Mouse (Mus musculus) spleen, postnatal 10 days (tissue): ENCODE data around the gene Hyal1.
A peak's percentile ranks its signal among the peaks of the same experiment; 100 is the strongest.
"Not testable (repeated sequence)": the region's sequence is repeated elsewhere in the genome, so short reads cannot be mapped to it uniquely, and the experiment has no call there.

Experiments used
- DNase-seq, 2 experiments: peaks; one replicate each; pipeline ENCODE4 v3.0.0; 2021 to 2022; ENCODE audit warnings: low spot score in 2 of 2

Gene Hyal1

GRCm38 (mm10) chr9:107571534-107572326 lies 5.0 kb upstream of the Hyal1 start:
- no peak for DNase-seq

DNA sequence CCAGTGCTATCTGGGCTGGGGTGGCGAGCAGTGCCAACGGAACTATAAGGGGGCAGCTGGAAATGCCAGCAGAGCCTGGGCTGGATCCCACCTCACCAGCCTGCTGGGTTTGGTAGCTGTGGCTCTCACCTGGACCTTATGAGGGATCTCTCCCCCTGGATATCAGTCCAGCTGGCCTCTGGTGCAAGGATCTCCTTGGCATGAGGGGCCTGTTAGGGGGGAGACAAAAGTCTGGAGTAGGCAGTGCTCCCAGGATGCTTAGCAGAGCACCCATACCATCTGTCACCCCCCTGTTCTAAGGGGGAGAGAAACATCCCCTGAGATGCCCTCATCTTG lies 4.4 kb upstream of the Hyal1 start:
- no peak for DNase-seq

DNA sequence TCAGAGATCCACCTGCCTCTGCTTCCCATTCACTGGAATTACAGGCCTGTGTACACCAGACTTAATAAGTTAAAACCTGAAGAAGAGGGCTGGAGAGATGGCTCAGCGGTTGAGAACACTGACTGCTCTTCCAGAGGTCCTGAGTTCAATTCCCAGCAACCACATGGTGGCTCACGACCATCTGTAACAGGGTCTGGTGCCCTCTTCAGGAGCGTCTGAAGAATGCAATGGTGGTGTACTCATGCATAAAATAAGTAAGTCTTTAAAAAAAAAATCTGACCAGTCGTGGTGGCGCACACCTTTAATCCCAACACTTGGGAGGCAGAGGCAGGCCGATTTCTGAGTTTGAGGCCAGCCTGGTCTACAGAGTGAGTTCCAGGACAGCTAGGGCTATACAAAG lies 3.0 kb upstream of the Hyal1 start:
- not testable (repeated sequence) for DNase-seq

DNA sequence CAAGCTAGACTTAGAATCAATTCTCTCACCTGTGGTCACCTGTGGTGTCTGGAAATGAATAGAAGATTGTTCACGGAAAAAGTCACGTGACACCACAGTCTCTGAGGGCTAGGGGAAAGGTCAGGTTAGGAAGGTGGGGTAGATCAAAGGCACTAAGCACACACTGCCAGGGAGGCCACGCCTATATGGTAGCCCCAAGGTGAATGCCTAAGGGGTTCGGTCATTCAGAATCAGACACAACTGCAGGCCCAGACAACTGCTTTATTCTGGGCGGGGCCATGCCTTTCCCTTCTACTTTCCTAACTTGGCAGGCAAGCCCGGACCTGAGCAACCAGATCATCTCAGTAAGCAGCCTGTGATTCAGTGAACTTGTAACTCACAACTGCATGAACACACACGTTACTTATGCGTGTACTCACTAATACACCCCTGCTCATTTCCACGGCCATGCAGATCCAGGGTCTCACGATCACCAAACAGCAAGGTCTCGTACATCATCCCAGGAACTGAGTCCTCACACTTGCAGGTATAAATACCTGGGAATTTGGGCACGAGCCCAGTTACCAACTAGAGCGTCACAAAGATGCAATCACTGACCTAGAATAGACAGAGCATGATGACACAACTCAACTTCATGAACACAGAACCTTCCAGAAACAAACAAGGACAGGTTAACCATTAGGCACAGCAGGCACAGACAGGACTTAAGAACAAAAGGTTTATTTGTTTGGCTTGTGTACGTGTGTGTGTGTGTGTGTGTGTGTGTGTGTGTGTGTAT lies 959 bp upstream of the Hyal1 start:
- DNase-seq, result no peak

DNA sequence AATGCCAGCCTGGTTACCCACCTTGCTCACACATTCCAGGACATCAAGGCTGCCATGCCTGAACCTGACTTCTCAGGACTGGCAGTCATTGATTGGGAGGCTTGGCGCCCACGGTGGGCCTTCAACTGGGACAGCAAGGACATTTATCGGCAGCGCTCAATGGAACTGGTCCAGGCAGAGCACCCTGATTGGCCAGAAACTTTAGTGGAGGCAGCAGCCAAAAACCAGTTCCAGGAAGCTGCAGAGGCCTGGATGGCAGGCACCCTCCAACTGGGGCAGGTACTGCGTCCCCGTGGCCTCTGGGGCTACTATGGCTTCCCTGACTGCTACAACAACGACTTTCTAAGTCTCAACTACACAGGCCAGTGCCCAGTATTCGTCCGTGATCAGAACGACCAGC lies 1.1 kb downstream of the Hyal1 start:
- no peak for DNase-seq

GRCm38 (mm10) chr9:107578587-107578986 lies 1.9 kb downstream of the Hyal1 start, which contains the start of gene Naa80:
Naa80 (plus strand) TSS chr9:107578887.
- DNase-seq, result no peak

GRCm38 (mm10) chr9:107579023-107579900 lies 2.5 kb downstream of the Hyal1 start:
- DNase-seq, result no peak

DNA sequence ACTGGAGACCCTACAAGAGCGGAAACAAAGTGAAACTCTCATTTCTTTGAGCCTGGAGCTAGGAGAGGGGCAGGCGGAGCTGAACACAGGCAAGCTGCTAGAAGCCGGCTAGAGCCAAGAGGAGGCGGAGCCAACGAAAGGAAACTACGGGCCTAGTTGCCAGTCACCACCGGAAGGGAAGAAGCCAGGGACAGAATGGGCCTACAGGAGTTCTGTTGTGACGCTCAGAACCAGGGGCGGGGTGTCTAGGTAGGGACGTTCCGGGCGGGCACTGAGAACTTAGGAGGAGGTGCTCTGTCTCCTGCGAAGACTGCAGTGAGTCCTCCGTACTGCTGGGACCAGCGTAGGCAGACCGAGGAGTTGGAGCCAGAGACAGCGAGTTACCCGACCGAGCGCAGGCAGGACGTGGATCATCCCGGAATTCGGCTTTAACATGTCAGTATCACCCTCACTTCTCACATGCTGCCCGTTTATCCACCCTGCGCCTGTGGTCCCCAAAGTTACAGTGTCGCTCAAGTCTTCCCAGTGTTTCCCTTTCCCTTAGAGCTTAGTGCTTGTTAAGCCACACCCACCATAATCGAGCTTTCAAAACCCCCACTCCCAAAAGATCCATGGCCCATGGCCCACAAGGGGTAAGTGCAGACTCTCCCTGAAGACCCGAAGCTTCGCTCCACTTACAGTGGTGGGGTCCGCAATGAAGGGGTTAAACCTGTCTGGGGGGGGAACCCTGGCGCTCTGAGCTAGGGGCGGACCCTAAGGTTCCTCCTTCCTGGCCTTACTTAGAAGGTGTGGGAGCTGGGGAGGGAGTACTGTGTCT lies 4.0 kb downstream of the Hyal1 start, which contains the start of gene Hyal3:
Hyal3 (plus strand) TSS at position 318 of the 817 bp plus-strand sequence.
- DNase-seq, result peak; percentile 83 to 89

- DNase-seq, result no peak
Observed at GRCm38 (mm10) chr9:107581584-107581983, 4.9 kb downstream of the Hyal1 start.

GRCm38 (mm10) chr9:107582509-107583062 lies 5.9 kb downstream of the Hyal1 start:
- no peak for DNase-seq

GRCm38 (mm10) chr9:107583174-107583573 lies 6.4 kb downstream of the Hyal1 start:
- DNase-seq, result no peak

GRCm38 (mm10) chr9:107586504-107586903 lies 9.8 kb downstream of the Hyal1 start:
- DNase-seq, result no peak

GRCm38 (mm10) chr9:107586974-107587832 lies 10.5 kb downstream of the Hyal1 start, which contains the start of gene Ifrd2:
Ifrd2 (plus strand) TSS chr9:107587642.
- peak; percentile 97 to 100 for DNase-seq

GRCm38 (mm10) chr9:107587833-107588639 lies 11.3 kb downstream of the Hyal1 start:
- peak in 1 of 2 experiments; percentile 73 for DNase-seq

DNA sequence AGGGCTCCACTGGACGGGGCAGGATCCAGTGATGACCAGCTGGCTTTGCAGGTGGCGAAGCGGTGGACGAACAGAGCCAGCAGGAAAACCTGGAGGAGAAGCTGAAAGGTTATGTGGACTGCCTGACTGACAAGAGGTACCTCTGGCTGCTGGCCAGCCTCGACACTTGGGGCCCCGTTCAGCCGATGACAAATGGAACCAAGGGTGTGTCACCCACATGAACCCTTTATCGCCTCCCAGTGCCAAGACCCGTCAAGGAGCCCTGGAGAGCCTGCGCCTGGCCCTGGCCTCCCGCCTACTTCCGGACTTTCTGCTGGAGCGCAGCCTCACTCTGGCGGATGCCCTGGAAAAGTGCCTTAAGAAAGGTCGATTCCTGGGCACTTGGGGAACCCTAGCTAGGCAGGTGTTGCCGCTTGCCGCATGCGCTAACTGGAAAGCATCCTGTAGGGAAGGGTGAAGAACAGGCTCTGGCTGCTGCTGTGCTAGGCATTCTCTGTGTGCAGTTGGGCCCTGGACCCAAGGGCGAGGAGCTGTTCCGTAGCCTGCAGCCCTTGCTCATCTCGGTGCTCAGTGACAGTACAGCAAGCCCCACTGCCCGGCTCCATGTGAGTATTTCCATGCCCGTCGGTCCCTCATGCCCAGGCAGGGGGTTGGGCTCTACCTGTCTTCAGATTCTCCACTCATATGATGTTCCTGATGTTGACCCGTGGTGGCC lies 13.5 kb downstream of the Hyal1 start:
- peak; percentile 67 to 81 for DNase-seq

DNA sequence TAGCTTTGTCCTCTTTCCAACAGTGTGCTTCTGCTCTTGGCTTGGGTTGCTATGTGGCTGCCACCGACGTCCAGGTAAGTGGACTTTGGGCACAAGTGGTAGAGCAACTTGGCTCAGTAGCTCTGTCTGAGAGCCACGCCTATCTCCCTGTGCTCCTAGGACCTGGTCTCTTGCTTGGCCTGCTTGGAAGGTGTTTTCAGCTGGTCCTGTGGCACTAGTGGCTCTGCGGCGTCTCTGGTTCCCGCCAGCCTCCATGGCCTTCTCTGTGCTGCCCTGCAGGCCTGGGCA lies 14.0 kb downstream of the Hyal1 start:
- no peak for DNase-seq

- DNase-seq, result peak in 1 of 2 experiments; percentile 22
Observed at GRCm38 (mm10) chr9:107593101-107593976, 16.6 kb downstream of the Hyal1 start.
